Mouse (Mus musculus): ENCODE data around the gene Tmc2. TPM values are rescaled to one million over a fixed set of nuclear protein-coding genes. Genes with fewer than 3 reads are reported as not detected.
A peak's percentile ranks its signal among the peaks of the same experiment; 100 is the strongest.

Tmc2 gene
- polyA plus RNA-seq, 2 experiments = not detected

DNA sequence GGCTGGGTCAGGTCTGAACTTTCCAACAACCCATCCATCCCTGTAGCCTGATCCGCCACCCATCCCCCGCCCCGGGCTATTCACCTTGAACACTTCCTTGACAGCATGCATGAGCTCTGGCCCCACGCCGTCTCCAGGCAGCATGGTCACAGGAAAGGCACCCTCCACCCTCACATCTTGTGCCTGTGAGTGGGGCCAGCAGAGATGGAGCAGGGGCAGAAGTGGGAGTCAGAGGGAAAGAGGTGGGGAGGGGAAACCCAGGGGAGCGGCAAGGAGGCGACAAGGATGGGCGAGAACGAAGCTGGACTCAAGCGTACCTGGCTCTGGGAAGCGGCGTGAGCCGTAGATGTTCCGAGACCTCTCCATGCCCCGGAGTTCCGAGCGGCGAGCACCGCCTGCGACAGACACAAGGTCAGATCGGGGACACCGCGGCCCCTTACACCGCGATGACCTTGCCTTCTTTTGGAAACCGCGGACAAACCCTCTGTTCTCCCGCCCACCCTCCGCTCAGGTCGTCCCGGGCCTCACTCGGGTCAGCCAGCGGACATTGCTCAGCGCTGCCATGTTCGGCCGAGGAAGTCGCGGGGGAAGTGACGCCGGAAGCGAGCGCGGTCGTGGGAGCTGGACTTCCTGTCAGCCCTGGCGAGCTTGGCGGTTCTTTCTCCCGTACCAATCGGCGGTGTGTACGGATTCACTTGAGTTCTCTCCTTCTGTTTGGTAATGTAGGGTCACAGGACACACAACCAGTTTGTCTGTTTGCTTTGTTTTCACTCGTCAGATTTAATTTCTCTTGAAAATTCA lies 89.1 kb downstream of the Tmc2 start, which contains the start of gene Idh3b:
Gene Idh3b, minus strand, starts transcription at position 694 of the 801 bp plus-strand sequence.
- TF ChIP-seq EP300 (IDR thresholded peaks at IDR 0.05; ENCODE audit: low read depth) = no peak
- TF ChIP-seq CTCF (IDR thresholded peaks at IDR 0.05; ENCODE audit: low read depth) = no peak
- peak within 1 kb of the TSS; percentile 76 to 80 for H3K4me3 ChIP-seq (ENCODE audit: insufficient read depth in 1 of 2, low read depth in 2 of 2, low read length in 2 of 2)
- H3K4me1 ChIP-seq (replicated peaks; ENCODE audit: control insufficient read depth in 2 of 2, insufficient read depth in 2 of 2, low read length in 1 of 2) = peaks cover 5 to 10% of the 10 kb centered on the region in 2 experiments
- WGBS (ENCODE audit: insufficient replicate concordance) = 1% methylated on average over 51 of the region's 51 CpGs
- H3K27me3 ChIP-seq (ENCODE audit: control insufficient read depth, insufficient read depth, low read length) = no peaks in the 10 kb centered on the region
- peaks cover 24% of the 10 kb centered on the region for H3K36me3 ChIP-seq (replicated peaks; ENCODE audit: control insufficient read depth, insufficient read depth, low read depth)
- ATAC-seq (ENCODE audit: insufficient read depth) = peak; percentile 81
- H3K4me2 ChIP-seq (ENCODE audit: low read depth) = peak within 1 kb of the TSS; percentile 93
- peak within 1 kb of the TSS; percentile 58 for H3K27ac ChIP-seq
- peak within 1 kb of the TSS; percentile 86 for H3K9ac ChIP-seq (replicated peaks)
- DNase-seq (ENCODE audit: low read depth in 3 of 3, low spot score in 3 of 3) = peak; percentile 68 to 72 (median 69)
- H3K9me3 ChIP-seq (ENCODE audit: control insufficient read depth, low read length) = no peaks in the 10 kb centered on the region

DNA sequence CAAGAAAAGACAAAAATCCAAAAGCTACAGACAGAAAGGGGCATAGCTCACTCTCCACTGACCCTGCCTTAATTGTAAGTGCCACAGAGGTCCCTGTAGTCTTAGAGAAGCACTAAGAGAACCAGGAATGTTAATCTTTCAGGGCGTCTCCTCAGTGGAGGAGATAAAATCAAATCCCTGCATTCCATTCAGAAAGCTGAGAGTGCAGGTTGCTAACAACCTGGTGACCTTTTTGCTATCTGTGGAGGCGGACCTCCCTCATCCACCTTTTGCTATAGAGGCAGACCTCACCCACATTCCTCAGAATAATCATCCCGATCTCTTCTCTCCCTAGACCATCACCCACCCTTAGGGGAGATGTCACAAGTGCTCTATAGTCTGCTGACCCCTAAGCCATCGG lies 94.1 kb downstream of the Tmc2 start:
- WGBS (ENCODE audit: insufficient replicate concordance) = 53% methylated on average over 4 of the region's 4 CpGs
- Histone ChIP-seq H3K27me3 (ENCODE audit: control insufficient read depth, insufficient read depth, low read length) (peaks cover 23% of the 10 kb centered on the region), H3K9me3 (ENCODE audit: control insufficient read depth, low read length) (no peaks in the 10 kb centered on the region), H3K9ac (replicated peaks) (no peak overlapping the region), H3K27ac (no peak overlapping the region), H3K4me3 (ENCODE audit: insufficient read depth in 1 of 2, low read depth in 2 of 2, low read length in 2 of 2) (no peak overlapping the region), H3K36me3 (replicated peaks; ENCODE audit: control insufficient read depth, insufficient read depth, low read depth) (no peaks in the 10 kb centered on the region), H3K4me1 (replicated peaks; ENCODE audit: control insufficient read depth in 2 of 2, insufficient read depth in 2 of 2, low read length in 1 of 2) (peaks cover 0 to 5% of the 10 kb centered on the region in 2 experiments; a peak in 1 of 4 replicates), H3K4me2 (ENCODE audit: low read depth) (no peak overlapping the region)
- no peak for ATAC-seq (ENCODE audit: insufficient read depth)
- no peak for DNase-seq (ENCODE audit: low read depth in 3 of 3, low spot score in 3 of 3)
- TF ChIP-seq EP300 (IDR thresholded peaks at IDR 0.05; ENCODE audit: low read depth) (no peak), CTCF (IDR thresholded peaks at IDR 0.05; ENCODE audit: low read depth) (no peak)

DNA sequence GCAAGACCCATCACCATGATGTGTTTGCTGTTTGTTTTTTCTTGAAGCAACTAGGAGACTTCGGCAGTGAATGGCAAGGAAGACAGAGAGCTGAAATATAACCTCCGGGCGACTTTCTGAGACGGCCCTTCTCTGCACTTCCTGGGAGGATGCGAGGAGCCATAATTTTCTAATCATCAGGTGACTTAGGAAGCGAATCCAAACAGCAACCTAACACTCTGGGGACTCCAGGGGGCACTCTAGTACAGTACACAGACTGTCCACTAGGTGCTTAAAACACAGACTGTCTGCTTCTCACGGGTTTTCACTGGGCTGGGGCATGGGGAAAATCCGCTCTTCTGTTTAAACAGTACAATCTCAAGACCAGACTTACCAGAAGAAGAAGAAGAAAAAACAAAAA lies 96.4 kb downstream of the Tmc2 start:
- H3K4me3 ChIP-seq (ENCODE audit: insufficient read depth in 1 of 2, low read depth in 2 of 2, low read length in 2 of 2) = no peak overlapping the region
- no peak overlapping the region for H3K9ac ChIP-seq (replicated peaks)
- no peaks in the 10 kb centered on the region for H3K36me3 ChIP-seq (replicated peaks; ENCODE audit: control insufficient read depth, insufficient read depth, low read depth)
- no peak overlapping the region for H3K27ac ChIP-seq
- 7% methylated on average over 8 of the region's 8 CpGs for WGBS (ENCODE audit: insufficient replicate concordance)
- H3K9me3 ChIP-seq (ENCODE audit: control insufficient read depth, low read length) = no peaks in the 10 kb centered on the region
- peak; percentile 30; the same call in 1 of the 2 replicates for ATAC-seq (ENCODE audit: insufficient read depth)
- 0 out of 4 replicates have a peak, but pooled peaks cover 0 to 3% of the 10 kb centered on the region in 2 experiments for H3K4me1 ChIP-seq (replicated peaks; ENCODE audit: control insufficient read depth in 2 of 2, insufficient read depth in 2 of 2, low read length in 1 of 2)
- H3K4me2 ChIP-seq (ENCODE audit: low read depth) = no peak overlapping the region
- no peak for DNase-seq (ENCODE audit: low read depth in 3 of 3, low spot score in 3 of 3)
- H3K27me3 ChIP-seq (ENCODE audit: control insufficient read depth, insufficient read depth, low read length) = peaks cover 47% of the 10 kb centered on the region
- peak; percentile 82 for TF ChIP-seq CTCF (IDR thresholded peaks at IDR 0.05; ENCODE audit: low read depth)
- no peak for TF ChIP-seq EP300 (IDR thresholded peaks at IDR 0.05; ENCODE audit: low read depth)

DNA sequence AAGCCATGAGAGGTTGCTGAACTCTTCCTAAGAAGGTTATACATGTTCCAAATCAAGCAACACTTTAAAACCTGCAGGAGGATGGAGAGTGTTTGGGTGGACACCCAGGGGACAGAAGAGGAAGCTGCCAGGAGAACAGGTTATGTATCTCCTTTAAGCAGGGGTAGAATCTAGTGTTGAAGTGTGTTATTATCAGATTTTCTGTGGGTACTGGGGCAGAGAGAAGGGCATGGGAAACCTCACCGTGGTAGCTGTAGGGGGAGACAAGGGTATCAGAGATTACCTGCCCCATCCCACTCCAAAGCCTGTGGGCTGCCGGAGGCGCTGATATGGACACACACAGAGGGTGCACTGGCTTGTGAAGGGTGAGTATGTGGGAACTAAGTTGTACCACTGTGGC lies 98.0 kb downstream of the Tmc2 start:
- Histone ChIP-seq H3K4me3 (ENCODE audit: insufficient read depth in 1 of 2, low read depth in 2 of 2, low read length in 2 of 2) (no peak overlapping the region), H3K27me3 (ENCODE audit: control insufficient read depth, insufficient read depth, low read length) (peaks cover 60% of the 10 kb centered on the region), H3K27ac (no peak overlapping the region), H3K9ac (replicated peaks) (no peak overlapping the region), H3K36me3 (replicated peaks; ENCODE audit: control insufficient read depth, insufficient read depth, low read depth) (no peaks in the 10 kb centered on the region), H3K4me1 (replicated peaks; ENCODE audit: control insufficient read depth in 2 of 2, insufficient read depth in 2 of 2, low read length in 1 of 2) (0 out of 4 replicates have a peak, but pooled peaks cover 0 to 3% of the 10 kb centered on the region in 2 experiments), H3K4me2 (ENCODE audit: low read depth) (no peak overlapping the region), H3K9me3 (ENCODE audit: control insufficient read depth, low read length) (no peaks in the 10 kb centered on the region)
- ATAC-seq (ENCODE audit: insufficient read depth) (no peak), DNase-seq (ENCODE audit: low read depth in 3 of 3, low spot score in 3 of 3) (no peak)
- TF ChIP-seq CTCF (IDR thresholded peaks at IDR 0.05; ENCODE audit: low read depth) (no peak), EP300 (IDR thresholded peaks at IDR 0.05; ENCODE audit: low read depth) (no peak)
- 22% methylated on average over 3 of the region's 3 CpGs for WGBS (ENCODE audit: insufficient replicate concordance)

DNA sequence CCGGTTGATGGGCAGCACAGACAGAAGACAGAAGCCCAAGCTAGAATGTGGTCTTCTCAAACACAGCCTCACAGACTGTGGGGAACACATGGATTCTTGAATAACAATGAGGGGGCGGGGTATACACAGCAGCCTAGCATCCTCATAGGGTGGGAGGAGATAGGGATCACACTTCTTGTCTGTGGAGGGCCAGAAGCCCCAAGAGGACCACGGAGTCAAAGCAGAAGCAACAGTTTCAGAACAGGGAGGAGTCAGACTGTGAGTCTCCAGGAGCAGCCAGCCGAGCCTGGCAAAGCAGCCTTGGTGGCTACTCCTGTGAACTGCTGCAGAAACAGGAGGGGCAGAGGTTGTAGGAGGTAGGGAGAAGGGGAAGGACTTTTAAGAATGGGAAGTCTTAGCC lies 98.5 kb downstream of the Tmc2 start:
- H3K27ac ChIP-seq = no peak overlapping the region
- 0 out of 4 replicates have a peak, but pooled peaks cover 0 to 3% of the 10 kb centered on the region in 2 experiments for H3K4me1 ChIP-seq (replicated peaks; ENCODE audit: control insufficient read depth in 2 of 2, insufficient read depth in 2 of 2, low read length in 1 of 2)
- no peak overlapping the region for H3K4me3 ChIP-seq (ENCODE audit: insufficient read depth in 1 of 2, low read depth in 2 of 2, low read length in 2 of 2)
- H3K9me3 ChIP-seq (ENCODE audit: control insufficient read depth, low read length) = no peaks in the 10 kb centered on the region
- no peak for DNase-seq (ENCODE audit: low read depth in 3 of 3, low spot score in 3 of 3)
- H3K36me3 ChIP-seq (replicated peaks; ENCODE audit: control insufficient read depth, insufficient read depth, low read depth) = no peaks in the 10 kb centered on the region
- H3K27me3 ChIP-seq (ENCODE audit: control insufficient read depth, insufficient read depth, low read length) = peaks cover 60% of the 10 kb centered on the region
- no peak overlapping the region for H3K9ac ChIP-seq (replicated peaks)
- TF ChIP-seq EP300 (IDR thresholded peaks at IDR 0.05; ENCODE audit: low read depth) (no peak), CTCF (IDR thresholded peaks at IDR 0.05; ENCODE audit: low read depth) (no peak)
- WGBS (ENCODE audit: insufficient replicate concordance) = 3% methylated on average over 4 of the region's 4 CpGs
- ATAC-seq (ENCODE audit: insufficient read depth) = no peak
- H3K4me2 ChIP-seq (ENCODE audit: low read depth) = no peak overlapping the region

Data from liver, embryonic 14.5 days (tissue).